Comparison of ENCODE assay signal across 8 mouse cellular contexts in genomic region chr6:50220863-50221262, GRCm38 (mm10). TPM values are rescaled to one million over a fixed set of nuclear protein-coding genes. Genes with fewer than 3 reads are reported as not detected.
DNase-seq lines count a peak whose midpoint lies in the region; ATAC-seq and TF ChIP-seq lines count a peak whose summit lies in the region.

No protein-coding gene starts in this region.

- H3K9ac ChIP-seq in forebrain, postnatal 0 days = no peak overlapping the region
- no peak overlapping the region for H3K9ac ChIP-seq in forebrain, embryonic 13.5 days
- H3K9ac ChIP-seq in heart, postnatal 0 days (replicated peaks; ENCODE audit: low read depth, low read length) = no peak overlapping the region

- H3K4me2 ChIP-seq in forebrain, postnatal 0 days (ENCODE audit: low read depth) = no peak overlapping the region
- H3K4me2 ChIP-seq in forebrain, embryonic 13.5 days = no peak overlapping the region
- no peak overlapping the region for H3K4me2 ChIP-seq in heart, postnatal 0 days (ENCODE audit: low read depth, low read length)

- no peak for ATAC-seq in forebrain, postnatal 0 days
- ATAC-seq in forebrain, embryonic 13.5 days = no peak
- no peak for ATAC-seq in heart, postnatal 0 days (ENCODE audit: insufficient read depth, low read depth)

- TF ChIP-seq EP300 in heart, postnatal 0 days (IDR thresholded peaks at IDR 0.05; ENCODE audit: low read depth) = no peak

- no peaks in the 10 kb centered on the region for H3K27me3 ChIP-seq in forebrain, postnatal 0 days (ENCODE audit: insufficient read depth, low read length)
- no peaks in the 10 kb centered on the region for H3K27me3 ChIP-seq in forebrain, embryonic 13.5 days
- H3K27me3 ChIP-seq in heart, postnatal 0 days (ENCODE audit: control insufficient read depth, insufficient read depth, low read length) = no peaks in the 10 kb centered on the region

- H3K4me1 ChIP-seq in forebrain, postnatal 0 days (ENCODE audit: insufficient read depth) = no peaks in the 10 kb centered on the region
- H3K4me1 ChIP-seq in forebrain, embryonic 13.5 days = no peaks in the 10 kb centered on the region
- H3K4me1 ChIP-seq in heart, postnatal 0 days (ENCODE audit: control insufficient read depth, insufficient read depth) = no peaks in the 10 kb centered on the region

- no peak for DNase-seq in forebrain, postnatal 0 days
- peak; percentile 40 for DNase-seq in ovary, postnatal 36 days (ENCODE audit: low spot score)
- DNase-seq in ovary, postnatal 10 days (ENCODE audit: low spot score) = no peak
- peak; percentile 52 to 53 for DNase-seq in cerebellum, adult 18-20 months
- no peak for DNase-seq in heart, postnatal 0 days (ENCODE audit: low spot score)
- peak; percentile 24 for DNase-seq in lung, postnatal 36 days
- DNase-seq in thymus, postnatal 4 days = peak; percentile 82

- peak; percentile 68 for TF ChIP-seq CTCF in forebrain, postnatal 0 days (IDR thresholded peaks at IDR 0.05; ENCODE audit: low read depth)
- TF ChIP-seq CTCF in heart, postnatal 0 days (IDR thresholded peaks at IDR 0.05; ENCODE audit: low read depth) = peak; percentile 76

- H3K36me3 ChIP-seq in forebrain, postnatal 0 days (ENCODE audit: insufficient read depth) = peaks cover 17% of the 10 kb centered on the region
- 0 out of 2 replicates have a peak, but pooled peaks cover 6% of the 10 kb centered on the region for H3K36me3 ChIP-seq in forebrain, embryonic 13.5 days (ENCODE audit: poor library complexity, severe bottlenecking)
- H3K36me3 ChIP-seq in heart, postnatal 0 days (replicated peaks; ENCODE audit: control insufficient read depth, insufficient read depth, low read length) = no peaks in the 10 kb centered on the region

- H3K9me3 ChIP-seq in forebrain, postnatal 0 days (ENCODE audit: low read length) = no peaks in the 10 kb centered on the region
- H3K9me3 ChIP-seq in forebrain, embryonic 13.5 days (replicated peaks) = no peaks in the 10 kb centered on the region
- H3K9me3 ChIP-seq in heart, postnatal 0 days (replicated peaks; ENCODE audit: control insufficient read depth, low read length) = no peaks in the 10 kb centered on the region

- no peak overlapping the region for H3K4me3 ChIP-seq in forebrain, postnatal 0 days (ENCODE audit: low read depth, low read length)
- H3K4me3 ChIP-seq in forebrain, embryonic 13.5 days = no peak overlapping the region
- H3K4me3 ChIP-seq in heart, postnatal 0 days (ENCODE audit: low read depth, low read length) = no peak overlapping the region

- 52% methylated on average over 6 of the region's 6 CpGs for WGBS in forebrain, postnatal 0 days
- 48% methylated on average over 6 of the region's 6 CpGs for whole genome bisulfite sequencing in forebrain, embryonic 13.5 days
- 41% methylated on average over 6 of the region's 6 CpGs for WGBS in heart, postnatal 0 days

- H3K27ac ChIP-seq in forebrain, postnatal 0 days (ENCODE audit: low read depth, low read length) = no peak overlapping the region
- no peak overlapping the region for H3K27ac ChIP-seq in forebrain, embryonic 13.5 days
- no peak overlapping the region for H3K27ac ChIP-seq in heart, postnatal 0 days (ENCODE audit: low read depth)

RNA-seq across cellular contexts. Expression of gene Gsdme, which starts 42.8 kb away (rescaled TPM):
- total RNA-seq in forebrain, postnatal 0 days (2014; rRNA removed) = 21.0 and 23.1 TPM in 2 replicates
- 69.4 and 89.9 TPM in 2 replicates for polyA plus RNA-seq in forebrain, postnatal 0 days (2015; fragmentation: Nextera tagmentation; extraction: Ambion mirVana)
- polyA plus RNA-seq in forebrain, embryonic 13.5 days (2015; fragmentation: Nextera tagmentation; extraction: Ambion mirVana) = 63.8 and 67.4 TPM in 2 replicates
- 3.0 TPM in 1 of 2 replicates, not detected in the other for total RNA-seq in heart, postnatal 0 days (2014; rRNA removed; ENCODE audit: low replicate concordance)
- 27.1 and 29.4 TPM in 2 replicates for polyA plus RNA-seq in heart, postnatal 0 days (2015; fragmentation: Nextera tagmentation; extraction: Ambion mirVana)

Comparison
In these comparisons a context has a peak if more than half of its experiments do, and no peak if none do; other contexts are left out.
1. DNase-seq: peak in ovary, postnatal 36 days (single experiment), cerebellum, adult 18-20 months (2 of 2), lung, postnatal 36 days (single experiment) and thymus, postnatal 4 days (single experiment); none in forebrain, postnatal 0 days (single experiment), ovary, postnatal 10 days (single experiment) and heart, postnatal 0 days (single experiment).